Mouse (Mus musculus) liver (tissue): ENCODE results near the gene Tubb5.

Source experiments
- DNase-seq: peaks from one replicate; pipeline ENCODE4 v3.0.0-alpha.2; 2020; ENCODE audit warnings: mixed read lengths

Gene Tubb5

DNA sequence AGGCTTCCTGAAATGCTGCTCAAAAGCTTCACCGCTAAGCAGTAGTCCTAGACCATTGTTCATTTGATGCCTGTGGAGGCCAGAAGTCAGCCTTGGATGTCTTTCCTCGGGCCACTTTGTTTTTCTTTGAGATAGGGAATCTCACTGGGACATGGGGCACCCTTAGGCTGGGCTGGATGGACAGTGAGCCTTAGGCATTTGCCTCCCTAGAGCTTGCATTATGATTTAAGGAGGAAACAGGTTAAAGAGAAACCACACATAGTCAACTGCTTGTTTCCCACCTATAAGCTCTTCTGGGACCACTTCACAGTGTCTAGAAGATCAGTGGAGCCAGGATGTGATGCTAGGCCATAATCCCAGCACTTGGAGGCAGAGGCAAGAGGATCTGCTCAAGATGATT is 21.7 kb upstream of the Tubb5 start:
- DNase-seq = no peak

DNA sequence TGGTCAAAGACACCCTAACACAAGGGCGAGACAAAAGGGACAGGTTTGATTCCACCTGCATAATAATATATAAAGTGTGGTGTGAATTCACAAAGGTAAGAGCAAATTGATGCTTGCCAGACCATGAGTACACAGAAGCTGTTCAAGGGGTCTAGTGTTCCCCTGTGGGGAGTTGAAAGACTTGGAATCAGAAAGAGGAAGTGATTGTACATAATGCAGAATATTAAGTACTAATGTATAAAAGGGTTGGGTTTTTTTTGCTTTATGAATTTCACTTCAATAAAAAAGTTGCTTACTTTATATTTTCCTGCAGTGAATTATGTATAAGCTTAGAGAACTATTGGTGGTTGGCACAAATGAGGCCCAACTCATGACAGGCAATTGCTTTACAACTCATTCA is 21.3 kb upstream of the Tubb5 start:
- no peak for DNase-seq

DNA sequence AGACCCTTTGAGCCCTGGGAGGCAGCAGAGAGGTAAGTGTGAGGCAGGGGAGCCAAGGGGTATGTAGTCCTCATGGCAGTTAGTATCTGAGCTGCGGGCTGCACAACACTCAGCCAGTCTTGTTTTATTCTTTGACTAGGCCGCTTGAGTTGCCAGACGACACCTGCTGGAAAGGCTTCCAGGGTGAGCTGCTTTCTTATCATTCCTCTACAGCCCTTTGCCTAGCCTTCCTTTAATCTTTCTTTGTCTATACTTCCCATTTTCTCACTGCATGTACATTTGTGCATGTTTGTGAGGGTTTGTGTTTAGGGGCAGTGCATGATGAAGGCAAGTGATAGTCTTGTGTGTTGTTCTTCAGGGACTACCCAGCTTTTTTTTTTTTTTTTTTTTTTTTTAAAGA is 12.9 kb upstream of the Tubb5 start:
- DNase-seq = peak; percentile 54

DNA sequence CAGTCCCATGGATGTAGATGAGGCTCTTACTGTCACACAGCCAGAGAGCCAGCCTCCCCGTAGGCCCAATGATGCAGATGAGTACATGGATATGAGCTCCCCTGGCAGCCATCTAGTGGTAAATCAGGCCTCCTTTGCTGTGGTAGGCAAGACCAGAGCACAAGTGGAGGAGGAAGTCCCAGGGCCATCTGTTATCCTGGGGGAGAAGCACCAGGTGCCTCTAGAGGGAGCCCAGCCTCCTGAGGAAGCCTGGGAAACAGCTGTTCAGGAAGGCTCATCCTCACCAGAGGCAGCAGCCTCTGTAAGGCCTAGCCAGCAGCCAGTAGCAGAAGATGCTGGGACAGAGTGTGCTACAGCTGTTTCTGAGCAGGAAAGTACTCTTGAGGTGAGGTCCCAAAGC is 10.0 kb upstream of the Tubb5 start:
- no peak for DNase-seq

DNA sequence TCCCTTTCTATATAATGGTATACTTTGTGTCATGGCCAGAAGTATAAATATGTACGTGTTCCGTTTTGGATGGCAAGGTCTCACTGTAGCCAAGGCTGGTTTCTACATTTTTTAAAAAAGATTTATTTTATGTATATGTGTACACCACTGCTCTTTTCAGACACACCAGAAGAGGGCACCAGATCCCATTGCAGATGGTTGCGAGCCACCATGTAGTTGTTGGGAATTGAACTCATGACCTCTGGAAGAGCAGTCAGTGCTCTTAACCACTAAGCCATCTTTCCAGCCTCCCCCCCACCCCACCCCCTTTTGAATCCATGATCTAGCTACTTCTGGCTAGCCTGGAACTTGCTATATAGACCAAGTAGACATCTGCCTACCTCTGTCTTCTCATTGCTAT is 5.4 kb upstream of the Tubb5 start:
- DNase-seq = no peak

DNA sequence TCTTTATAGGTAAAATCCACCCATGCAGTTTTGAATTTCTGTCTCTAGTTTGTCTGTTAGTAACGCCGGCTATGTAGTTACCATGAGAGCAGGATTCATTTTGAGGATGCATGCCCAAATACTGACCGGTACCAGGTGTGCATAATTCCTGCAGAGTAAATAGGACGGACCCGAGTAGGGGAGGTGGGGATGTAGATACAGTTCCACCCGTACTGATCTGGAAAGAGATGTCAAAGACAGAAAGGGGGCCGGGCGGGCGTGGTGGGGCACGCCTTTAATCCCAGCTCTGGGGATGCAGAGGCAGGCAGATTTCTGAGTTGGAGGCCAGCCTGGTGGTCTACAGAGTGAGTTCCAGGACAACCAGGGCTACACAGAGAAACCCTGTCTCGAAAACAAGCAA is 3.9 kb upstream of the Tubb5 start:
- DNase-seq = peak; percentile 73

DNA sequence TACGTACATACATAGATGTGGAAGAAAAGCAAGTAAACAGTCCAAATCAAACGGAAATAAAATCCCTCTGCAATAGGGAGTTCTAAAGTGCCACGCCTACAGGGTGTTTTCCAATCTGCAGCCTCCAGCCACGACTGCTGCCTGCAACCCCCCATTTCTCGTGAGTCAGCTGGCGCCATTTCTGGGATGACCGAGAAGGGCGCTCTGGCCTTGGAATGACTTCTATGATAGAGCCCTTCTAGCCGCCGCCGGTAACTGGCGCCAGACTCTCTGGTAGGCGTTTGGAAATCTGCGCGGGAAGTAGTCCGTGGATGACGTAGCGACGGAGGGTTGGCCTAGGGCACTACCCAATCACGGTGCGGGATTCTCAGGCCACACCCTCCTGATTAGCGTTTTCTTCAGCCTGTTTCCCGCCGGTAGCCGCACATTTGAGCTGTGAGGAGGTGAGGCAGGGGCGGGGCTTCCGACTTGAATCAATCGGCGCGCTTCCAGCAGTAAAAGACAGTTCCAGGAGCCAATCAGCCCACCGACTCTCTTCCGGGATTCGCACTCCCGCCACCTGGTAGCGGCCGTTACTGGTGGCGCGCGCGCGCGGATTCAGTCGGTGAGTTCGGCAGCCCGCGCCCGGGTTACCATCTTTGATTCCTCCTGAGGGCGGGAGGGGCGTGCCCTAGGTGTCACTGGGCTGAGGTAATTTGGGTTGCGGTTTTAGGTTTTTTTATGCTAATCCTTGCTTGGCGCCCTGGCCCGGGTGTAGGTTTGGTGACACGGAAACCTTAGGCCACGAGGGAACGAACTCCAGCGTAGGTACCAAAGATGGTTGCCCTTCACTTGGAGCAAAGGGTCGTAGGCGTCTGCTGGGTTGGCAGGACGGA is 3.2 kb upstream of the Tubb5 start, which contains the start of gene Mdc1:
Gene Mdc1, plus strand, starts transcription at position 440 of the 875 bp plus-strand sequence.
- peak; percentile 99 for DNase-seq

DNA sequence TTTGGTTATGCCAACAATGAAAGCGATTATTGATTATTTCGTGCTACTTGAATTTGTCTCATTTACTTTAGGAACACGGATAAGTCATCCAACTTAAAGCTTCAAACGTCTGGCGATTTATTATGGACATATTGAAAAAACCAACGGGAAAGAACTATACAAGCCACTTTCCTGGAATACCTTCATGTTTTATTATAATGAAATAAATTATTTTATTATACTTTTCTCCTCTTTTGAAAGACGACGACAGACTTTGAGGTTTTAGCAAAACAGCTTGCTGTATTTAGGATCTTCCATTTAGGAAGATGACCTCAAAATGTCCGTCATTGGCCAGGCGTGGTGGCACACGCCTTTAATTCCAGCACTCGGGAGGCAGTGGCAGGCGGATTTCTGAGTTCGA is 2.5 kb upstream of the Tubb5 start:
- no peak for DNase-seq

DNA sequence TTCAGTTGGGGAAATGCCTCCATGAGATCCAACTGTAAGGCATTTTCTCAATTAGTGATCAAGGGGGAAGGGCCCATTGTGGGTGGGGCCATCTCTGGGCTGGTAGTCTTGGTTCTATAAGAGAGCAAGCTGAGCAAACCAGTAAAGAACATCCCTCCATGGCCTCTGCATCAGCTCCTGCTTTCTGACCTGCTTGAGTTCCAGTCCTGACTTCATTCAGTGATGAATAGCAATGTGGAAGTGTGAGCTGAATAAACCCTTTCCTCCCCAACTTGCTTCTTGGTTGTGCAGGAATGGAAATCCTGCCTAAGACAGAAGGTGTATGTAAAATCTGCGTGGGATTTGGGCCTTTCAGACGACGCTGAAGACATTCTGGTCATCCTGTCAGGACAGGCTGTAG is 896 bp upstream of the Tubb5 start:
- peak; percentile 46 for DNase-seq

DNA sequence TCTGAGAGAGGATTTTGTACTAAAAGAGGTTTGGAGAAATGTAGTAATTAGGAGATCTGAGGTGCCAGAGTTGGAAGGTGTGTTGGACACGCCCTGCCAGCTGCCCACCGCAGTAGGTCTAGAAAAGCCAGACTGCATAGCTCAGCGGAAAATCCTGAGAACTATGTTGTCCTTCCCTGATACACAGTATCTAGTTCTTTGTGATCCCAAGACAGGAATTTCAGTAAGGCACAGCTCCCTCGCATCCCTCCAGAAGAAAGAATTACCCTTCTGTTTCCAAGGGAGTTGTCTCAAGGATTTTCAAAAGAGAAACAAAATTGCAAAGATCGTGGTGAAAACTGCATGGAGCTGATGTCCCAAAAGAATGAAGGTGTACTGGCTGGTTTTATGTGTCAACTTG is 464 bp upstream of the Tubb5 start:
- peak; percentile 50 for DNase-seq

DNA sequence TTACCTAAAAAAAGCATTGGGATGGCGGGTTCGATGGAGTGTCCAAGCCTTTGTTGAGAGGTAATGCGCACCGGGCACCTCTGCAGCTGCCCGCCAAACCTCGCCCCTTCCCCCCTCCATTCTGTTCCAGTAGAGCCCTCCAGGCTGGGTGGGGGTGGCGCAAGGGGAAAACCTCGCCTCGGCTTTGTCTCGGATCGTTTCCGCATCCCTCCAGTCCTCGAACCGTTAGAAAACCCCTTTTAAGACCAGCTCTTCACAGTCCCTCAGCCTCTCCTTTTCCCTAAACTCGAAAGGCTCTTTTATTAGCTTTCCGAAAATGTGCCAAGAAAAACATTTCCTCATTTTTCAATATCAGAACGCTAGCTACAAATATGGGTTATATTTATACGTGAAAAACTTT is 619 bp downstream of the Tubb5 start:
- peak; percentile 66 for DNase-seq

DNA sequence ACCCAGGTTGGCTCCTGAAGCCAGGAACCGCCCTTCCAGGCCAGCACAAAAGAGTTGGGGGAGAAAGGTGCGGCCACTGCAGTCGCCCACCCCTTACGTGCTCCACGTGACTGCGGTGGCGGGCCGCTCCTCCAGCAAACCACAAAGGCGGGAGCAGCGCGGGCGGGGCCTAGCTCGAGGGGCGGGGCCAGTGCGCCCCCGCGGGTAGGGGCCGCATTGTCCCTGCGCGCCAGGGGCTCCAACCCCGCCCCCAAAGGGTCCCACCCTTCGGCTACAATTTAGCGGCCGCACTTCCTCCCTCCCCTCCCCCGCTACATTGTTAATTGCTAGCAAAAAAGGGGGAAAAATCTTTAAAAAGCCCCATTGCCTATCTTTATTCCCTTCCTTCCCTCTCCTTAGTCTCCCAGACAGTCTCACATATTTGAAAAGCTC is 1.1 kb downstream of the Tubb5 start:
- DNase-seq = peak; percentile 96

DNA sequence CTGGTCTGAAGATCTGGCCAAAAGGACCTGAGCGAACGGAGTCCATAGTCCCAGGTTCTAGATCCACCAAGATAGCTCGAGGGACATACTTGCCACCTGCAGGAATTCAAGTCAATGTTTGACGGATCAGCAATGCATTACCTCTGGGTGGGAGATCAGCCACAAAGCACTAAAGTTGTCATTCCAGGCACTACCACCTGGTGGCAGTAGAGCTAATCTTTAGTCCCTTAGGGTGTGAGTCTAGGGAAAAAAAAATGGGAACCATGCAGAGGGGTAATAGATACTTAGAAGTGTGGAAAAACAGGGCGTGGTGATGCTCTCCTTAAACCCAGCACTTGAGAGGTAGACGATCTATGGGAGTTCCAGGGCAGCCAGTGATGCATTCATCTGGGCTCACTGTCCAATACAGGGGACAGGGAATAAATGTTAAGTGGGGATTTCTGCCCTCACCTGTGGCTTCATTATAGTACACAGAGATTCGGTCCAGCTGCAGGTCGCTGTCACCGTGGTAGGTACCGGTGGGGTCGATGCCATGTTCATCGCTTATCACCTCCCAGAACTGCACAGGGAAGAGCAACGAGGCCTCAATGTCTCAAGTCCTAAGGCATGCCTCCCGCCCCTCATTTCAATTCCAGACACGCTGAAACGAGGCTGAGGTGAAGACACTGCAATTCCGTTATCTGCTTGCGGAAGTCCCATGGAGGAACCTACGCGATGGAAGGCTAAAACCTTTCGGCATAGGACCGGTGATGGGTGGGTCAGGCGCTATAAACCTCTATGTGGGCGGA is 1.7 kb downstream of the Tubb5 start:
- DNase-seq = peak; percentile 81

DNA sequence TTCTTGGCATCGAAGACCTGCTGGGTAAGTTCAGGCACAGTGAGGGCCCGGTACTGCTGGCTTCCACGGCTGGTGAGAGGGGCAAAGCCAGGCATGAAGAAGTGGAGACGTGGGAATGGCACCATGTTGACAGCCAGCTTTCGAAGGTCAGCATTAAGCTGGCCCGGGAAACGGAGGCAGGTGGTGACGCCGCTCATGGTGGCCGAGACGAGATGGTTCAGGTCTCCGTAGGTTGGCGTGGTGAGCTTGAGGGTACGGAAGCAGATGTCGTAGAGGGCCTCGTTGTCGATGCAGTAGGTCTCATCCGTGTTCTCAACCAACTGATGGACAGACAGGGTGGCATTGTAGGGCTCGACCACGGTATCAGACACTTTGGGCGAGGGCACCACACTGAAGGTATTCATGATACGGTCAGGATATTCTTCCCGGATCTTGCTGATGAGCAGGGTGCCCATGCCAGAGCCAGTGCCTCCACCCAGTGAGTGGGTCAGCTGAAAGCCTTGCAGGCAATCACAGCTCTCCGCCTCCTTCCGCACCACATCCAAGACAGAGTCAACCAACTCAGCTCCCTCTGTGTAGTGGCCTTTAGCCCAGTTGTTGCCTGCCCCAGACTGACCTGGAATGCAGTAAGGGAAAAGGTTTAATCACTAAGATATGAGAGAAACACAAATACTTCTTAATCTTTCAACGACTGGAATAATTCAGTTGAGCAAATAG is 2.5 kb downstream of the Tubb5 start:
- DNase-seq = no peak

DNA sequence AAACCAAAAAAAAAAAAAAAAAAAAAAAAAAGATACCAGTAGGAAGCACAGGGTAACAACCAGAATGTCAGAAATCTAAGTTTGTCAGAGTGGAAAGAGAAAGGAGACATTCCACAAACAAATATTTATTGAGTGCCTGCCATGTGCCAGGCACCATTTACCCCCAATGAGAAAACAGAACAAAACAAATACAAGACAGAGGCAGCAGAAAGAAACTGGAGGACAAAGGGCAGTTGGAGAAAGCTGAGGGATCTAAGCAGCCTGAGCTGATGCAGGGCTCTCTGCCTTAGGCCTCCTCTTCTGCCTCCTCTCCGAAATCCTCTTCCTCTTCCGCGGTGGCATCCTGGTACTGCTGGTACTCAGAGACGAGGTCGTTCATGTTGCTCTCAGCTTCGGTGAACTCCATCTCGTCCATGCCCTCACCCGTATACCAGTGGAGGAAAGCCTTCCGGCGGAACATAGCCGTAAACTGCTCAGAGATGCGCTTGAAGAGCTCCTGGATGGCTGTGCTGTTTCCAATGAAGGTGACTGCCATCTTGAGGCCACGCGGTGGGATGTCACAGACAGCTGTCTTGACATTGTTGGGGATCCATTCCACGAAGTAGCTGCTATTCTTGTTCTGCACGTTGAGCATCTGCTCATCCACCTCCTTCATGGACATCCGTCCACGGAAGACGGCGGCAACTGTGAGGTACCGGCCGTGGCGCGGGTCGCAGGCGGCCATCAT is 3.2 kb downstream of the Tubb5 start:
- DNase-seq = no peak

DNA sequence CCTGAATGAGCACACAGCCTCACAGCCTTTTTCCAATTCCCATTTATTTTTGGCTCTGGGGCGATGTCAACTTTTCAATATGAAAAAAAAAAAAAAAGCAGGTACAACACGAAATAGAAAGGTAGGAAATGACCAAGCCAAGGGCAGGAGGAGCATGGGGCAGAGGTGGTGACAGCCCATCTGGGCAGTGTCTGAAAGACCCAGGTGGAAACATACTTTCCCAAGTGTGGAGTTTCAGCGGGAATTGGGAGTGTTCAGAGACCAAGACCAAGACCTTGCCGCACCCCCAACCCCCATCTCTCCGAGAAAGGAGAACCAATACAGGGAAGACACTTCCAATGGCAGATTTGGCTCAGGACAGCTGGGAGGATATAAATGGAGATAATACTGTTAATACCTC is 4.2 kb downstream of the Tubb5 start:
- no peak for DNase-seq

DNA sequence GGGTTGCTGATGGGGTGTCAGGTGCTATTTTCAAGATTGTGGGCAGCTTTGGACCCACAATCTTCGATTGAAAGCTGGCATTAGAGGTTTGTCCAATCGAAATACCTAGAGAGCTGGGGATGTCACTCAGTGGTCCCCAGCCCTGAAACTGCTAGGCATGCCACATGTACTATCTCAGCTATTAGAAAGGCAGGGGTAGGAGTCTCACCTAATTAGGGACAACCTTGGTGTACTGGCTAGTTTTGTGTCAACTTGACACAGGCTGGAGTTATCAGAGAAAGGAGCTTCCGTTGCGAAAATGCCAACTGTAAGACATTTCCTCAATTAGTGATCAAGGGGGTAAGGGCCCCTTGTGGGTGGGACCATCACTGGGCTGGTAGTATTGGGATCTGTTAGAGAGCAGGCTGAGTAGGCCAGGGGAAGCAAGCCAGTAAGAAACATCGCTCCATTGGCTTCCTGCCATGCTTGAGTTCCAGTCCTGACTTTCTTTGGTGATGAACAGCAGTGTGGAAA is 4.8 kb downstream of the Tubb5 start:
- DNase-seq = no peak

DNA sequence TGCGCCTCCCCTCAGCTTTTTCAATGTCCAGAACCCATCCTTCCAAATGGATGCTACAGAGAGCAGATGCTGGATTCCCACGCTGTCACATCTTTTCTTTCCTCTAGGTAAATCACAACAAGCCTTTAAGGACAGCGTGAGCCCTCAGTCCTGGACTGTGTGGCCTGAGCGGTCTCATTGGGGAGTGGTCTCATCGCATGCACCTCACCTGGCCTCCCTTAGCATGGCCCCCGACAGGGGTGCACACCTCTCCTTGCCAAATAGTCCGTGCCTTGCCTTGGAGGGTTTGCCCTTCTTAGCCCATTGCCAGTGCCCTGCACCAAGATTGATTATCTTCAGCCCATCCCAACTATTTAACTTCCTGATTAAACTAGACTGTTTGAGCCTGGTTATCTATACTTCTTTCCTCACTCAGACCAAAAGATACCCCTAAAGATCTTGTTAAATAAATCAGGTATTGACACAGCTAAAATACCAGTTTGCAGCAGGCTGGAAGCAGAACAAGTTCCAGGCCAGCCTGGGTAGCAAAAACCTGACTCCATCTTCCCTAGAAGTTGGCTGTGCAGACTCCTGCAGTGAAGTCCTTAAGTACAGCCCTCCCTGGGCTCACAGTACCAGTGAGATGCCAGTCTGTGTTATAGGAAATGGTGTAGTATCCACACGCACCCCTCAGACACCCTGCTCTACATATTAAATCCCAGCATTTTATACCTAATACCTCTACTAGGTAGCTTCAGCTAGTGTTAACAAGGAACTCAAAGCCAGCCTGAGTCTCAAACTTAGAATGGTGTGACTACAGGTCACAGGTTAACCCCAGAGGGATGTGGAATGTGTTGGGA is 5.5 kb downstream of the Tubb5 start:
- DNase-seq = no peak

DNA sequence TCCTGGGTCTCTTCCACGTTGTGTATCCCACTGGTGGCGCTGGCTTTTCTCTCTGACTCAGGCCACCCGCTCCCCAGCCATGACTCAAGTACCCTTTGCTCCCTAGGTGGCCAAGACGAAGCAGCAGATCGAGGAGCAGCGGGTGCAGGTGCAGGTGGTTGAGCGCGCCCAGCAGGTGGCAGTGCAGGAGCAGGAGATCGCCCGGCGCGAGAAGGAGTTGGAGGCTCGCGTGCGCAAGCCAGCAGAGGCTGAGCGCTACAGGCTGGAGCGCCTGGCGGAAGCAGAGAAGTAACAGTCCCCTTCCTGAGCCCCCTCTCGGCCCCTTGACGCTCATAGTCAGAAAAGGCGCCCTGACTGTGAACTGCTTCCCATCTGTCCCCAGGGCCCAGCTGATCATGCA is 8.4 kb downstream of the Tubb5 start:
- DNase-seq = peak; percentile 90

DNA sequence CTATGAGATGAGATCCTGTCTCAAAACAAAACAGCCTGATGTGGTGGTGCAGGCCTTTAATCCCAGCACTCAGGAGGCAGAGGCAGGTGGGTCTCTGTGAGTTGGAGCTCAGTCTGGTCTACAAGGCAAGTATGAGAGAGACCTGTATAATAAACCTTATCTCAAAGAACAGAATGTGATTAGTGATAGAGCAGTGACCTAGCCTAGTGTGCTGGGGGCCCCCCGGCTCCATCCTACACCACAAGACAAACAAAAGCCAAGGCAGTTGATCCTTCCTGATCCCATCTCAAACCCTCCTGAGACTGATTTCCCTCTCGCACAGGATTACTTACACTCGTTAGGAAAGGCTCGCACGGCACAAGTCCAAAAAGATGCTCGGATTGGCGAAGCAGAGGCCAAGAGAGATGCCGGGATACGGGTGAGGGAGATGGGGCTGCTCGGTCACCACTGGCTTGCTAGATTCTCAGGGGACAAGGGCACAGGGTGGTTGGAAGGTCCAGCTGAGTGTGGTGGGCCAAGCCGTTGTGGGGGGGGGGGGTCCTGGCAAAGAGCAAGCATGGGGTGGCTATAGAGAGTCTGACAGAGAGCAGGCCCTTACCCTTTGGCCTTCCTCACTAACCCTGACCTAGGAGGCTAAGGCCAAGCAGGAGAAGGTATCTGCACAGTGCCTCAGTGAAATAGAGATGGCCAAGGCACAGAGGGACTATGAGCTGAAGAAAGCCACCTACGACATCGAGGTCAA is 12.8 kb downstream of the Tubb5 start:
- DNase-seq = no peak

DNA sequence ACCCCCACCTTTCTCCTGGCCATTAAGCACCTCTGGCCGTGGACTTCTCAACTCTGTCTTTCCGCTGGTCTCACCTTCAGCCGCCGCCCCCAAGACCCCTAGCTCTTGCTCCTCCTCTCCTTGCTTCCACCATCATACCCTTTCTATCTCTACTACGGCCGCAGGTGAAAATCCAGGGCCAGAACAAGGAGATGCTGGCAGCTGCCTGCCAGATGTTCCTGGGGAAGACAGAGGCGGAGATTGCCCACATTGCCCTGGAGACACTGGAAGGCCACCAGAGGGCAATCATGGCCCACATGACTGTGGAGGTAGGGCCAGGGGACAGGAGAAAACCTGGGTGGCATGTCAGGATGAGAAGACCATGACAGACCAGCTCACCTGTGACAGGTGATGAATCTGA is 13.7 kb downstream of the Tubb5 start:
- DNase-seq = peak; percentile 63
